Mouse (Mus musculus) left cerebral cortex, postnatal 36 days (tissue): Measurements from ENCODE around the gene Fcrlb. TPM values are rescaled to one million over a fixed set of nuclear protein-coding genes. Genes with fewer than 3 reads are reported as not detected.

ENCODE experiments used
- DNase-seq, 2 experiments: peaks; one replicate each; pipeline ENCODE4 v3.0.0; 2021 to 2022; ENCODE audit warnings: low spot score in 2 of 2, mixed read lengths in 1 of 2
- intact Hi-C: fragments of 180-260 bp; cut with DNase I; formaldehyde crosslinking; loops from one replicate; pipeline ENCODE4 v1.15.1; 2025
- total RNA-seq, 2 experiments: library from RNA; stranded (reverse); gene quantifications; 2 replicates each; pipeline ENCODE4 v1.2.3; 2021

The Fcrlb gene
- total RNA-seq, 2 experiments from 2014 or later: 0.32 to 0.81 TPM

DNA sequence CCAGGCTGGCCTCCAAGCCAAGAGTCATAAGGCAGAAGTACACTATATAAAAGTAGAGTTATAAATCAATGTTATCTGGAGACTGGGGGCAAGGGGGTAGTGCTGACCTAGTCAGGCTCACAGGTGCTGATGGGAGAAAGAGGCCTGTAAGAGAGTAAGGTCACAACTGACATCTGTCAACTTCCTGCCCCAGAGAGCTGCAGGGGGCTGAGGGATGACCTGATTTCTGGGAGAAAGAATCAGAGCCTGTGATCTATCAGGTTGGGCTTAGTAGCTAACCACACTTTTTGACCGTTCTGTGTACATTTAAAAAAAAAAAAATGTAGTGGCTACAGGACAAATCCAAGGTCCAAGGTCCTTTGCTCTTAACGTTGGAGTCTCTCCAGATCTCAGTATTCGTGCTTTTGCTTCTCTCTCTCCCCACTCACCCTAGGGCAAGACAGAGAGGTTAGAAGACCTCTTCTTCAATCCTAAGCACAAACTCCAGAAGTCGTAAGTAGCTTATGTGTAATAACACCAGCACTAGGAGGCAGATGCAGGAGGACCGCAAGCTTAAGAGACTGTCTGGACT, 29.7 kb downstream of the Fcrlb start:
- DNase-seq: no peak
- intact Hi-C loops: no loop called here

DNA sequence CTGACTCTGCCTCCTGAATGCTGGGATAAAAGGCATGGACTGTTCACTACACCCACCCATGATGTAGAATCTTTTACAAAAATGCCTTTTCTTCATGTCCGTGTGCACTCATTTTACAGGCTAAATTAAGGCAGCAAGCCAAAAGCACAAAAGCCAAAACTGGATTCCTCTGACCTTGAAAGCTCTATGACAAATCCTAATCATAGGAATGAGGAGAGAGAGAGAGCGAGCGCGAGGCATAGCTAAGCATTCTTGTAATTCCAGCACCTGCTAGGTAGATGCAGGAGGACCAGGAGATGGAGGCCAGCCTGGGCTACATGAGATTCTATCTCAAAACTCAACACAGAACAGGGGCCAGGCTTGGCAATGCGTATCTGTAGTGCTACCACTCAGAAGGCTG, 35.8 kb downstream of the Fcrlb start:
- no peak for DNase-seq
- intact Hi-C loops: no loop called here

DNA sequence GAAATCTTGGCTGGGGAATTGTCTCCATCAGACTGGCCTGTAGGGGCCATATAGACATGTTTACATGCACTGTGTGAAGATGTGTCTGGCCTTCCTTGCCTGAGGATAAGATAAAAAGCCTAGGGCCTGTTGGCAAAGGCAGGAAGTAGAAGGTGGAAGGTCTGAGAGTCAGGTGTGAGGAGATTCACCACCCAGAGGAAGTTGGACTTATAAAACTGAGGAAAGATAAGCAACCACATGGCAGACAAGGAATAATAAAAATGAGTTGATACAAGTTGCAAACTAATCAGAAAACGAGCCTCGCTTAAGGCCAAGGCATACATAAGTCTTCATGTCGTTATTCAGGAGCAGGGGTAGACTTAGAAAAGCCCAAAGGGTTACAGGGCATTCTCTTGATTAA, 37.1 kb downstream of the Fcrlb start:
- no peak for DNase-seq

DNA sequence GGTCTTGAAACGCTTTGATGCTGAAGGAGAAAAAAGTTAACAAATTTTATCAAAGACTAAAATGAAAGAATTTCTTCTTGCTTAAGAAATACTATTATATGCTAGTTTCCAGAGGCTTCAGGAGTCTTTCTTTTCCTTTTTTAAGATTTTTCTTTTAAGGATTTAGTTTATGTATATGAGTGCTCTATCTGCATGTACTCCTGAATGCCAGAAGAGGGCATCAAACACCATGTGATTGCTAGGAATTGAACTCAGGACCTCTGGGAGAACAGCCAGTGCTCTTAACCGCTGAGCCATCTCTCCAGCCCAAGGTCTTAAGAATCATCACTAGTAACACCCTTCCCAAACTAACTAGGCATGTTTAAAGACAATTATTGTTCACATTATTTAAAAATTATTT, 40.8 kb downstream of the Fcrlb start:
- no peak for DNase-seq
- intact Hi-C loops: no loop called here

More for the DNA sequence above, 37.1 kb downstream of the Fcrlb start:
- intact Hi-C loops: no loop called here

DNA sequence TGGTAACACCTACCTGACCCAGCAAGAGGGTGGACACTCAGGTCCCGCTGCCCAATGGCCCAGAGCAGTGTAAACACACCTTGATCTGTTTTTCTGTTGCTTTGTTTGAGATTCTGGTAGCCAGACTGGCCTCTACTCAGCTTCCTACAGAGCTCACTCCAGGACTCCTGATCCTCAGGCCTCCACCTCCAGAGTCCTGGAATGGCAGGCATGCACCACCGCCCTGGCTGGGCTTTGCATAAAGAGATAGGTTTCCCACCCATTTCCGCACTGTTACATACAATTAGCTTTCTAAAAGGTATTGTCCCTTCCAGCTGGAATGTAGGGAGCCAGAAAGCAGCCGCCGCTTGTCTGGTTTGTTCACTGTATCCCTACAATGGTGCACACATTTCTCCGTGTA, 41.3 kb downstream of the Fcrlb start:
- no peak for DNase-seq
- intact Hi-C loops: no loop called here

DNA sequence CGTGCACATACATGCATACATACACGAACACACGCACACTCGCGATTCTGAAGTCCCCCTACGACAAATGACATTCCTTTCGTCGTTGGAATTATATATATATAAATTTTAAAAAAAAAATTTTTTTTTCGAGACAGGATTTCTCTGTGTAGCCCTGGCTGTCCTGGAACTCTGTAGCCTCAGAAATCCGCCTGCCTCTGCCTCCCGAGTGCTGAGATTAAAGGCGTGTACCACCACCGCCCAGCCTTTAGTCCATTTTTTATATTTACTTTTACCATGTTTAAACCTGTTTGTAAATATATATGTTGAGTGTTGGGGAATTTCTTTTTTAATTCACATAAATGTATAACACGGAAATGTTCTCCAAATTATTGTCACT, 43.8 kb downstream of the Fcrlb start:
- no peak for DNase-seq
- intact Hi-C loops: loop anchor here (2.0 kb wide), 1 partner anchor 16 kb away; the partner anchor contains the start of genes Dusp12 and Gm26620

DNA sequence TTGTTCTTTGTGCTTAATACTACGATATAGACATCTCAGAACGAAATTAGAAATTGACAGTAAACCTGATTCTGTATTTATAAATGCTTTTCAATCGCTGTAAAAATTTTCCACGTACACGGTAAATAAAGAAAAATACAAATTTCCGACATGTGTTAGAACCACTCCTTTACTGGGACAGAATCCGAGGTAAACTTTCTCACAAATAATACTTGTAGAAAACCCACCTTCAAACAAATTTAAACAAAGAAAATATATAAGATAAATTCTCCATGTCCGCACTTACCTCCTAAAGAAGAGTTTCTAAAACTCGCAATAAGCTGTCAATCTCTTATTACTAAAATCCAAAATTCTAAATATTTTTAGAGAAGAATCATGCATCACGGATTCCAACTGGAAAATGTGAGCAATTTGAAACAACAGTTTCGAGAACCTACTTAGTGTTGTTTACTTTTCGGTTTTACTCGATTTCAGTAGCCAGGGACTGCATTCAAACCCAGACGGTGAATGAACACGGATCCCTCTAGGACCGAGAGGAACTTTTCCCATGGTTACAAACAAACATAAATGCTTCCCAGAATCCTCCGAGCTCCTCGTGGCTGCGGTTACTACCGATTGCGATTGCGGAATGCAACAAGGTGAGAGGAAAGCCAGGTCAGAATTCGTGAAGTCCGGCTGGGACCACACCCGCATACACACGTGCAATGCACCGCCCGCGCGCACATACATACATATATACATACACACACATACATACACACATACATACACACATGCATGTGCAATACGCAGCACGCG, 44.4 kb downstream of the Fcrlb start:
- intact Hi-C loops: loop anchor here (2.0 kb wide), 1 partner anchor 16 kb away; the partner anchor contains the start of genes Dusp12 and Gm26620
- peak; percentile 72 to 82 for DNase-seq

DNA sequence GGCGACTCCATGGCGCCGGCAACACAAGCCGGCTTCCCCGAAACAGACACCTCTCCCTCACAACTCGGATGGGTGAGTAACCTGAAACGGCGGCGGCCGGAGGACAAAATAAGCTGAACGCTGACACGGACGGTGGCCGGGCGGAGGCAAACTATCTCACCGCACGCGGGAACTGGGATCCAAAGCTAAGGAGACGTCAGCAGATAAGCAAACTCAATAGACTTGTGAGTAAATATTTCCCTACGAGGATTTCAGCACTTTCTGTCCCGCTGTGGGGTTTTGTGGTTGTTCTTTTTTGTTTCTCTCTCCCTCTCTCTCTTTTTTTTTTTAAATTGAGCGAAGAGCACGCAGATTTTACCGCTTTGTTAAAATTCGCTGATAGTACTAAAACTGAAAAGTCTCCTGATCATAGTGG, 45.0 kb downstream of the Fcrlb start, which contains the start of gene Atf6:
Atf6 (minus strand) TSS at position 81 of the 415 bp plus-strand sequence.
- peak; percentile 96 to 97 for DNase-seq
- intact Hi-C loops: loop anchor here (2.0 kb wide), 1 partner anchor 17 kb away; the partner anchor contains the start of genes Dusp12 and Gm26620

DNA sequence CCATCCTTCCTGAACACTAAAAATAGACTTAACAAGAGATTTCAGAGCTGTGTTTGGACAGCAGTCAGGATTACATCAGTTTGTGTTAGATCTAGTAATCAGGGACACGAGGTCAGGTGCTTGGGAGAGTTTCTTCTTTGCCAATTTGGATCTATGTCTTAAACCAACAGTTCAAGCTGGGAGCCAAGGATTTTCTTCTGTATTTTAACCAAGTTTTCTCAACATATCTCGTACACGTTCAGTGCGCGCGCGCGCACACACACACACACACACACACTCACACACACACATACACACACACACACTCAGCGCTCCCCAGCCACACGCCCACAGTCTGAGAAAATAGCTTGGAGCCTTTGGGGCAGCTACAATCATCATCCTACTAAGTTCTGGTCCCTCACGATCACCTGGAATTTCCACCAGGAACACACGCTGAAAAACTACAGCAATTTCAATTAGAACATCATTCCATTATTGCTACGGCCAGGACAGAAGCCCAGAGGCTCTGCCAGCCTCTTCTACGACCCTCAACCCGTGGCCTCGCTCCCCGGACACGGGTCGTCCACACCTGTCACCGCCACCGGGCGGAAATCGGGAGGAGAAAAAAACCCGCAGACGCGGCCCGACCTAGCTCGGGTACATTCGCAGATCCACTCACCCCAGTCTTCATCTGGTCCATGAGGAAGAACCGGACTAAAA, 45.6 kb downstream of the Fcrlb start:
- intact Hi-C loops: no loop called here
- peak in 1 of 2 experiments; percentile 24 for DNase-seq

DNA sequence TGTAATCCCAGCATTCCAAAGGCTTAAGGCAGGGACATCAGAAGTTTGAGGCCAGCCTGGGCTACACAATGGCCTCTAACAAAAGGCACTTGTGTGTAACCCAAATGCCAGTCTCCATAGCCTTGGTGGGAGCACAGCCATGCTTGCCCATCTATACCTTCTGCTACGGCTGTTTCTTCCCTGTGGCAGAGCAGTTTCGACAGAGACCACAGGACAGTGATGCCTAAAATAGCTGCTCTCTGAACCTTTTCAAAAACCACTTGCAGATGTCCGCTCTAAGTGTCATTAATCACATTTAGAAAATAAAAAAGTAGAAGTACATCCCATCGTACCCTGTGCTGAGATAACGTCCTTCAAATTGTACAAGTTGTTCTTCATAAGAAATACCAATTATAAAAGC, 47.3 kb downstream of the Fcrlb start:
- intact Hi-C loops: no loop called here
- no peak for DNase-seq

DNA sequence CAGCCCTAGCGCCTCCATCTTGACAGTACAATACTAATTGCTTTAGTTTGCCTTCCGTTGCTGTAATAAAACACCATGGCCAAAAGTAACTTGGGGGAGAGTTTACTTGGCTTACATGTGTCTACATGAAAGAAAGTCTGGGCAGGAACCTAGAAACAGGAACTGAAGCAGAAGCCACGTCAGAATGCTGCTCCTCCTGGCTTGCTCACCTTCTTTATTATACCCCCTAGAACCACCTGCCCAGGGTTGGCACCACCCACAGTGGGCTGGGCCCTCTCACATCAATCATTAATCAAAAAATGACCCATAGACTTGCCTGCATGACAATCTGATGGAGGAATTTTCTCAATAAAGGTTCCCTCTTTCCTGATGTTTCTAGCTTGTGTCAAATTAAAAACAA, 48.0 kb downstream of the Fcrlb start:
- intact Hi-C loops: no loop called here
- DNase-seq: no peak

DNA sequence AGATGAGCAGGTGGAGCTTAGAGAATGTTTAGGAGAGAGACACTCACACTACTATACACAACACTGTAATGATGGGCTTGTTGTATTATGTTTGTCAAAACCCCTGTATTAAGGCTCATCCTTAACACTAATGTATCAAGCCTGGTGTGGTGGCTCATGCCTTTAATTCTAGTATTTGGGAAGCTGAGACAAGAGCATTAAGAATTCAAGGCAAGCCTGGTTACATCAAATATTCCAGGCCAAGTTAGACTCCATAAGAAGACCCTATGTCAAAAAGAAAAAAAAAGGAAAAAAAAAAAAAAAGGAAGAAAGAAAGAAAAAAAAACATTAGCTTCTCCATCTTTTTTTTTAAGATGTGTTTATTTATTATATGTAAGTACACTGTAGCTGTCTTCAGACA, 48.5 kb downstream of the Fcrlb start:
- intact Hi-C loops: no loop called here
- no peak for DNase-seq

DNA sequence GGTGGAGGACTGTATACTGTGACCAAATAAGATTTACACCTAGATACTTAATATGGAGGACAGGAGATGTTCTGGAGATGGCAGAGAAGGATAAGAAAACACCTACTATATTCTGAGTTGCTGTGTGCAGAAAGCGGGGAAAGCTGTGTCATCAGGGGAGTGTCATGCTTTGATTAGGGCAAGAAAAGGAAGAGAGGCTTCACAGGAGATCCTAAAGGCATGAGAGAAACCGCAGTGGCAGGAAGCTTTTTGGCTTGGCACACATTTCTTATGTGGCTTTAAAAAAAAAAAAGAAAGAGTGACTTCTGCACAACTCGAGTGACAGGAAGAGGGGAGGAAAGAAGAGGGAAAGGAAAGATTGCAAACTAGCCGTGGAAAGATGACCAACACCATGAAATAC, 49.7 kb downstream of the Fcrlb start:
- intact Hi-C loops: no loop called here

DNA sequence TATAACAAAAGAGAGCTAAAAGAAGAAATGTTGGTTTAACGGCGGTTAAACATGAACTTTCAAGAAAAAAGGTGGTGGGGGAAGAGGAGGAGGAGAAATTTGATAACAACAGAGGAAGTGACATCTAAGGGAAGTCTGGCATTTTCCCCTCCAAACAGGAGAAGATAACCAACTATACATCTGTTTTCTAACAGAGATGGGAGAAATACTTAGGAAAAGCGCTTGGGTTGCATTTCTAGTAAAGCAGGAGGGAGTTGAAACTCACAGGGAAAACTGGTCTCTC, 50.4 kb downstream of the Fcrlb start:
- no peak for DNase-seq

More for the DNA sequence above, 49.7 kb downstream of the Fcrlb start:
- DNase-seq: no peak

DNA sequence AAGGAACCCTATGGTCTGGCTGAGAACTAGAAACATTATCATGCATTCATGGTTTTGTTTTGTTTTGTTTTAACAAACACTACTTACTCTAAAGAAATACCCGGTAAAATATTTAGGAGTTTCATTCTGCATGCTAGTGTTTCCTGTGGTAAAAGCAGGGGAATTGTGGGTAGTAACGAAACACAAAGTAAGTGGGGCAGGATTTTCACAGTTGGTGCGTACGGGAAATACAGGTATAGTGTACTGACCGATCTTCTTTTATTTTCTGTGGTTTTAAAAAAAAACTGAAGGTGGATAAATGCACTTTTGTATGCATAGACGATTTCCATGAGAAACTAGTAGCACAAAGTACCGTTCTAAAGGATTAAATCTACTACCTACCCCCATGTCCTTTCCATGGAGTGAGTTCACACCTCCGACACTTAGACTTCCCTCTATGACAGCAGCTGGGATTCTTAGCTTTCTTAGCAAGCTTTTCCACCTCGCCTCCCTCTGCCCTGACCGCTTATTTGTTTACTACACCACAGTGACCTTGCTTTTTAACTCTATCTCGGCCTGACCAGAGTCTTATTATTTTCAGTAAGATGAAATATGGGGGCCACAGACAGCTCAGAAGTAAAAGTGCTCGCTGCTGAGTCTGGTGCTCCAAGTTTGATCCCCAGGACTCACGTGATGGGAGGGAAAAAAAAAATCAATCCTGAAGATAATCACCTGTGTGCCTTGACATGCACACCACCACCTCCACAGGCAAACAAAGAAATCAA, 50.9 kb downstream of the Fcrlb start:
- intact Hi-C loops: no loop called here
- DNase-seq: no peak

More for the DNA sequence above, 50.4 kb downstream of the Fcrlb start:
- intact Hi-C loops: no loop called here

DNA sequence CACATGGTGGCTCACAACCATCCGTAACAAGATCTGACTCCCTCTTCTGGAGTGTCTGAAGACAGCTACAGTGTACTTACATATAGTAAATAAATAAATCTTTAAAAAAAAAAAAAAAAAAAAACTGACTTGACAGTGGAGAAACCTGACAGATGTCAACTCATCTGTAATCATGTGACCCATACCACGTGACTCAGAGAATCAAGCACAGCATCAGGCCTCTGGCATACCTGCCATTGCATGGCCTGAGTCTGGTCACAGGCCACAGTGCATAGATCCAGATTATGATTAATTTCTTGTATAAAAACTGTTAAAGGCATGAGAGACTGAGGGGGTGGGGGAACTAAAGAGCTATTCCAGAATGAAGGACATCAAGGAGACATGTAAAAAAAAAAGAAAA, 53.9 kb downstream of the Fcrlb start:
- intact Hi-C loops: no loop called here
- DNase-seq: no peak

DNA sequence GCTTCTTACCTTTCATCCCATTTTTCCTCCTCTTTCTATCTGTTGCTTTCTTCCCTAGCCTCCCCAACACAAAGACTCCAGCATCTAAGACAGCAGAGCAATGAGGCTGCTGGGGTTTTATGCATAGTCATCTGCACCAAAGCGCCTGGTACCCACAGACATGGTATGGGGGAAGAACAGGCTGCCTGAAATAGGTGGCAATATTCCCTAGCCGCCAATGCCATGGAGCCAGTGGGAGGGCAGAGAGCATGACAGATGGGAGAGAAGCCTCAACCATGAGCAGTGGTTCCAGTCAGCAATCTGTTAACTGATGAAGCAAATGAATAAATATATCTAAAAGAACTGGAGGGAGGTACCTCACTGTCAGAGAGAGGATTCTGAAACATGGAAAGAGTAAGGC, 55.4 kb downstream of the Fcrlb start:
- intact Hi-C loops: no loop called here
- peak; percentile 45 to 48 for DNase-seq
